Mouse (Mus musculus) limb, embryonic 15.5 days (tissue): ENCODE data around the gene Mapkapk2. TPM values are rescaled to one million over a fixed set of nuclear protein-coding genes. Genes with fewer than 3 reads are reported as not detected.
A peak's percentile ranks its signal among the peaks of the same experiment; 100 is the strongest.

Experiments
- ATAC-seq: fragments of 200-750 bp; cut with Nextera tagmentation; 2 replicates; pipeline ENCODE4 v1.8.0; 2017; ENCODE audit warnings: low read depth, moderate TSS enrichment; ENCODE audit not compliant: insufficient number of reproducible peaks, low FRiP score, low TSS enrichment
- H3K27ac ChIP-seq: fragments of 300-500 bp; sonication (generic); 2 replicates; pipeline ENCODE4 v1.5.1; 2015; ENCODE audit warnings: moderate library complexity, mild to moderate bottlenecking, inconsistent platforms
- H3K27me3 ChIP-seq: fragments of 300-500 bp; sonication (generic); 2 replicates; pipeline ENCODE4 v1.6.1; 2015; ENCODE audit warnings: inconsistent platforms
- H3K36me3 ChIP-seq: fragments of 300-500 bp; sonication (generic); 2 replicates; pipeline ENCODE4 v1.6.1; 2015; ENCODE audit warnings: inconsistent platforms
- H3K4me1 ChIP-seq: fragments of 300-500 bp; sonication (generic); 2 replicates; pipeline ENCODE4 v1.6.1; 2015; ENCODE audit warnings: inconsistent platforms
- H3K4me2 ChIP-seq: fragments of 300-500 bp; sonication (generic); 2 replicates; pipeline ENCODE4 v1.6.1; 2015; ENCODE audit warnings: mild to moderate bottlenecking, inconsistent platforms
- H3K4me3 ChIP-seq: fragments of 300-500 bp; sonication (generic); 2 replicates; pipeline ENCODE4 v1.5.1; 2015; ENCODE audit warnings: mild to moderate bottlenecking, inconsistent platforms
- H3K9ac ChIP-seq: fragments of 300-500 bp; sonication (generic); 2 replicates; pipeline ENCODE4 v1.6.1; 2015; ENCODE audit warnings: inconsistent platforms
- H3K9me3 ChIP-seq: fragments of 300-500 bp; sonication (generic); 2 replicates; pipeline ENCODE4 v1.6.1; 2016; ENCODE audit warnings: inconsistent platforms
- WGBS: fragments of 180-500 bp; shearing (Covaris S2); methylation state at CpG from one replicate; pipeline ENCODE4 v1.1.7; 2015; 5-methylcytosine and 5-hydroxymethylcytosine counted together
- polyA plus RNA-seq: library from polyadenylated mRNA; unstranded; fragments of >200 nt; fragmentation: Nextera tagmentation; extraction: Ambion mirVana; gene quantifications from 2 replicates; pipeline ENCODE4 v1.2.1, GENCODE M21; 2015

Gene Mapkapk2
- polyA plus RNA-seq, 1 experiment from 2014 or later, result 36.1 TPM

DNA sequence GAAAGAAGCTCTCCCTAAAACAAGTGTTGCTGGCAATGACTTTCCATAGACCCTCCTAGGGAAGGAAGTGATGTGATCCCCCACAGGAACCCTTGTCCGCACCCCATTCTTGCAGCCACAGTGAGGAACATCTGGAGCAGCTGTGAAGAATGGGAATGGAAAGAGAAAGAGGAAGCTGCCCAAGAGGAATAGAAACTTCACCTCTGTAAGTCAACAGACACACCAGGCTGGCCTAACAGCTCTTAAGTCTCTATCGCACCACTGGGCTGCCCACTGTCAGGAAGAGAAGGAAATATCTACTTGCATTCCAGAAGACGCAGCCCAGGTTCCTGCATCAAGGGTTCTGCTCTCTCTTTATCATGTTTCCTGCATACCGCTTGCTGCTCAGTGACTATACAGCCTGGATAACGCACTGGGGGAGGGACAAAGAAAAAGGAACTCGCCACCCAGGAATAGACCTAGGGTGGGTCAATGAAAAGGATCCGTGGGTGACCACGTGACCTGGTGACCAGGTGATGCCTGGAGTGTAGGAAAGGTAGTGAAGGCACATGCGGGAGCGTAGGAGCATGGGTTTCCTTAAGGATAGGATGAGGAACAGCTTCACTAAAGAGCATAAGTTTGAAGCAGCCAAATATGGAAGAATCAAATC is 6.3 kb upstream of the Mapkapk2 start:
- WGBS, result 78% methylated on average over 10 of the region's 10 CpGs
- no peak overlapping the region for H3K4me2 ChIP-seq
- H3K9me3 ChIP-seq, result no peaks in the 10 kb centered on the region
- H3K36me3 ChIP-seq, result no peaks in the 10 kb centered on the region
- no peak for ATAC-seq
- H3K27ac ChIP-seq, result no peak overlapping the region
- H3K27me3 ChIP-seq, result no peaks in the 10 kb centered on the region
- H3K9ac ChIP-seq, result no peak overlapping the region
- H3K4me1 ChIP-seq, result peaks cover 10% of the 10 kb centered on the region
- no peak overlapping the region for H3K4me3 ChIP-seq

DNA sequence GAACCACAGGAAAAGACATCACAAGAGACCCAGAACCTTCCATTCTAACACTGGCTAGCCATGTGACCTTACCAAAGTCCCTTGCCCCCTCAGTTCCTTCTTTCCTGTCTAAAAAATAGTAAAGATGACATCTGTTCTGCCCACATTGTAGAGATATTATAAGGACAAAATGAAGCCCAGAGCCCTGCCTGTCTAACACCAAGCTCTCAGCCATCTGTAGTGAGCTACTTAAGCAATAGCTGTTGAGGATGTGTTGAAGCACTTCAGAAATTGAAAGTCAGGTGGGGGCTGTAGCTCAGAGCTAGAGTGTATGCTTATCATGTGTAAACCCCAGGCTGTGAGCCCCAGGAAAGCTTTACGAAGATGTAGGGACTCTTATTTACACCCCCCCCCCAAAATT is 3.2 kb upstream of the Mapkapk2 start:
- WGBS, result 65% methylated on average over 1 of the region's 1 CpGs
- Histone ChIP-seq H3K27me3 (no peaks in the 10 kb centered on the region), H3K9ac (no peak overlapping the region), H3K27ac (no peak overlapping the region), H3K4me3 (no peak overlapping the region), H3K36me3 (no peaks in the 10 kb centered on the region), H3K9me3 (no peaks in the 10 kb centered on the region), H3K4me2 (no peak overlapping the region), H3K4me1 (peaks cover 13% of the 10 kb centered on the region)
- no peak for ATAC-seq

DNA sequence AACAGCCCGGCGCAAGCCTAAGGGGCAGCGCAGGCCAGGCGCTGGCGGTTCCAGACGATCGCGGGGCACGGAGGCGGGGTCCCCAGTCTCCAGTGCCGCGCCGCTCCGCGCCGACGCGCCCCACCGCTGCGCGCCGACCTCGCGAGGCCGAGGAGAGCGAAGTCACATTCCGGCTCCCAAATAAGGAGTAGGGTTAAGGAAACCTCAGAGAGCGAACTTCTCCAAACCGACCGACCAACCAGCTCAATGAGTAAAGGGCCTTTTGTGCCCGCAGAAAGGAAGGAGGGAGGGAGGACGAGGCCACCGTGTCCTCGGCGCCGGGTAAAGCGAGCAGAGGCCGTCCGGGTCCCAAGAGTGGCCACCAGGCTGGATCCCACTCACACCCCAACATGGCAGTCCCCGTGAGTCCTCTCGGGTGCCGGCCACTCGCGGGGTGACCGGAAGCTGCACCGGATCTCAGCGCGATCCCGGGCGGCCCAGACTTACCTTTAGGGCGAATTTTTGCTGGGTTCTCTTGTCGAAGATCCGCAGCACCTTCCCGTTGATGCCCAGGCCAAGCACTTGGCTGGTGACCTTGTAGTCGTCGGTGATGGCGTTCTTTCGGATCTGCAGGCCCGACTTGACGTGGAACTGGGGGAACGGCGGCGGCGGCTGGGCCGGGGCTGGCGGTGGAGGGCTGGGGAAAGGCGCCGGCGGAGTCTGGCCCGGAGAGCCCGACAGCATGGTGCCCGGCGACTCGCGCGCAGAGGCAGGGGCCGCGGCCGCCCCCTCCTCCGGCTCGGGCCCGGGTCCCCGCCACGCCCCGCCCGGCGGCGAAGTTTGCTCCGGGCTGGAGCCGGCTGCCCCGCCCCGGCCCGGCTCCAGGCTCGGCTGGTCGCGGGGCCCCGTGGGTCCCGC is 575 bp downstream of the Mapkapk2 start:
- H3K9me3 ChIP-seq, result no peaks in the 10 kb centered on the region
- peak overlapping the region; percentile 92 for H3K27ac ChIP-seq
- ATAC-seq, result peak; percentile 60
- H3K36me3 ChIP-seq, result no peaks in the 10 kb centered on the region
- H3K4me3 ChIP-seq, result peak overlapping the region; percentile 93
- WGBS, result under 1% methylated on average over 94 of the region's 98 CpGs
- no peaks in the 10 kb centered on the region for H3K27me3 ChIP-seq
- H3K4me2 ChIP-seq, result peak overlapping the region; percentile 69
- H3K4me1 ChIP-seq, result peaks cover 37% of the 10 kb centered on the region
- peak overlapping the region; percentile 91 for H3K9ac ChIP-seq

DNA sequence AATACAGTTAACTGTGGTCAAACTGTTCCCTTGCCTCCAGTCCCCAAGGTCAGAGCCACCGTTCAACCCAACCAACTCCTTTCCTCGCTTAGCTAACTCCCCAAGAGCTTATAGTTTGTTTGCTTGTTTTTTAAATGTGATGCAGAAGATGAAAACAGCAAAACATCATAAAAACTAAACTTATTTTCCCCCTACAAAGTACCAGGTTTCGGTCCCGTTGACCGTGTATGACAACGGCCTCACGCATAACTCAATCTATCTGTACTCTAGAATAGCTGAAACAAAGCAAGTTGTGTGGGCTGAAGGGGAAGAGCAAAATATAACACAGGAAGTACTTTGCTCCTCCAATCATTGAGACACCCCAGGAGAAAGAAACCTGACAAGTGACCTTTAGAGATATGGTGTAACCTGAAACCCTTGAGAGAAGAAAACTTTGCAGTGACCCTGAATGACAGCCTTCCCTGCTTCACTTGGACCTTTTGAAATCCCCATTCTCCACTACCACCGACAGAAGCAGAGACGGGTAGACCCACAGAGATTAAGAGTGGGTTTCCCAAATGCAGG is 1.4 kb downstream of the Mapkapk2 start:
- 22% methylated on average over 9 of the region's 9 CpGs for WGBS
- Histone ChIP-seq H3K4me3 (peak overlapping the region; percentile 93), H3K9me3 (no peaks in the 10 kb centered on the region), H3K9ac (peak overlapping the region; percentile 91), H3K4me1 (peaks cover 44% of the 10 kb centered on the region), H3K27ac (peak overlapping the region; percentile 92), H3K27me3 (no peaks in the 10 kb centered on the region), H3K4me2 (peak overlapping the region; percentile 69), H3K36me3 (no peaks in the 10 kb centered on the region)
- ATAC-seq, result no peak

GRCm38 (mm10) chr1:131095574-131095973 is 2.1 kb downstream of the Mapkapk2 start:
- Histone ChIP-seq H3K27ac (no peak overlapping the region), H3K36me3 (no peaks in the 10 kb centered on the region), H3K9me3 (no peaks in the 10 kb centered on the region), H3K4me1 (peaks cover 50% of the 10 kb centered on the region), H3K27me3 (no peaks in the 10 kb centered on the region), H3K4me2 (peak overlapping the region; percentile 69), H3K9ac (no peak overlapping the region), H3K4me3 (peak overlapping the region; percentile 93)
- no peak for ATAC-seq
- WGBS, result 38% methylated on average over 8 of the region's 8 CpGs

DNA sequence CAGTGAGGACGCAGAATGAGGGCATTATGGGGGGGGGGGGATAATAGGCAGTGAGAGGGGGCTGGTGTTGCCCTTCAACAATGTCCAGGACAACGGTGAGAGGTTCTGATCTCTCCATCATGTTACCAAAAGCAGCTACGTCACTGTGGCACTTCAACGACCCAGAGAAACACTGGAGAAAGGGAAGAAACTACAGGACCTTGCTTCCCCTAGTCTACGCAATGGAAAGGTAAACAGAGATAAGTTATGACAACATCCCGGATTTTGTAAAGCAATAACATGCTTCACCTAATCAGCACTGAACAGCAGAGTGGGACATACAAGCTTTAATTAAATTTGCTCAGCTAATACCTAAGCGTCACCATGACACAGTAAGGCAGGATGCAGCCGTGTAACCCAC is 3.7 kb downstream of the Mapkapk2 start:
- Histone ChIP-seq H3K27ac (no peak overlapping the region), H3K9ac (no peak overlapping the region), H3K36me3 (no peaks in the 10 kb centered on the region), H3K4me3 (no peak overlapping the region), H3K27me3 (no peaks in the 10 kb centered on the region), H3K4me2 (no peak overlapping the region), H3K9me3 (no peaks in the 10 kb centered on the region), H3K4me1 (peaks cover 67% of the 10 kb centered on the region)
- WGBS, result 90% methylated on average over 8 of the region's 8 CpGs
- no peak for ATAC-seq

DNA sequence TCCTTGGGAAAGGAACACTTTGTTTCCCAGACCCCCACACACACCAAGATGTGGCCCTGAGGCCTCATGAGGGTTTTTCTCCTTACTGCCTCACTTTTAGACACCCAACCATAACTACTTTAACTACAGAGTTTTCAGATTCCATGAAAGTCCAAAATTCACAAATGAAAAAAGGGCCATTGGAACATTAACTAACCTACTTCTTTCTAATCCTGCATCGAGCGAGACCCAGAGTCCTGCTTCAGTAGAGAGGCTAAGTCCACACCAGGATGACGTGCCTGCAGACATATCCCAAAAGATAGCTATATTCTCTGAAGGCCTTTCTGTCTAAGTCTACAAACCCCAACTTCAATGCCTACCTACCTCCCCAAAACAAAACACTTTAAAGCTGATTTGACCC is 4.8 kb downstream of the Mapkapk2 start:
- WGBS, result 94% methylated on average over 3 of the region's 3 CpGs
- H3K4me1 ChIP-seq, result peaks cover 69% of the 10 kb centered on the region

GRCm38 (mm10) chr1:131092173-131092572 is 5.5 kb downstream of the Mapkapk2 start:
- Histone ChIP-seq H3K4me2 (no peak overlapping the region), H3K9me3 (no peaks in the 10 kb centered on the region), H3K9ac (no peak overlapping the region), H3K4me3 (no peak overlapping the region), H3K27ac (no peak overlapping the region), H3K36me3 (no peaks in the 10 kb centered on the region), H3K4me1 (peaks cover 72% of the 10 kb centered on the region), H3K27me3 (no peaks in the 10 kb centered on the region)
- no peak for ATAC-seq
- 87% methylated on average over 3 of the region's 3 CpGs for WGBS

More for the DNA sequence above, 4.8 kb downstream of the Mapkapk2 start:
- no peak overlapping the region for H3K9ac ChIP-seq
- H3K4me3 ChIP-seq, result no peak overlapping the region
- no peak overlapping the region for H3K27ac ChIP-seq
- H3K27me3 ChIP-seq, result no peaks in the 10 kb centered on the region
- no peak overlapping the region for H3K4me2 ChIP-seq
- ATAC-seq, result no peak
- H3K36me3 ChIP-seq, result no peaks in the 10 kb centered on the region
- no peaks in the 10 kb centered on the region for H3K9me3 ChIP-seq

GRCm38 (mm10) chr1:131091481-131091880 is 6.1 kb downstream of the Mapkapk2 start:
- 74% methylated on average over 3 of the region's 3 CpGs for WGBS

DNA sequence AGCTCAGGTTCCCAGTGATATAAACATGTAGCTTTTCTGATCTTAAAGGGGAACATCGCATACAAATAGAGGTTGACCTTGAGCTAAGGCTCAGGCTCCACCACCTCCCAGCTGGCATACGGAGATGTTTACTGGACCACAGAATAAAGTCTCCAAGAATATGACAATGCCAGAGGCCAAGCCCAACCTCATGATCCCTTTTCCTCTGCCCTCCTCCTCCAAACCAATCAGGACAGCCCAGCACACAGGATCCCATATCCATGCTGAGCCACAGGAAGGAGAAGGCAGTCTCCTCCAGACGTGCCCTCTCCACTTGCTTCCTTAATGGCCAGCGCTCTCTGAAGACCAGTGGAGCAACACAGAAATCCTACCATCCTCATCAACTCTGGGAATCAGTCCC is 6.7 kb downstream of the Mapkapk2 start:
- no peak for ATAC-seq
- WGBS, result 70% methylated on average over 4 of the region's 4 CpGs
- no peak overlapping the region for H3K4me3 ChIP-seq
- H3K9me3 ChIP-seq, result no peaks in the 10 kb centered on the region
- H3K36me3 ChIP-seq, result no peaks in the 10 kb centered on the region
- H3K4me2 ChIP-seq, result no peak overlapping the region
- no peaks in the 10 kb centered on the region for H3K27me3 ChIP-seq
- H3K9ac ChIP-seq, result no peak overlapping the region
- no peak overlapping the region for H3K27ac ChIP-seq
- peaks cover 78% of the 10 kb centered on the region for H3K4me1 ChIP-seq

More at GRCm38 (mm10) chr1:131091481-131091880, 6.1 kb downstream of the Mapkapk2 start:
- no peak for ATAC-seq
- H3K4me3 ChIP-seq, result no peak overlapping the region
- no peaks in the 10 kb centered on the region for H3K9me3 ChIP-seq
- no peak overlapping the region for H3K4me2 ChIP-seq
- H3K4me1 ChIP-seq, result peaks cover 78% of the 10 kb centered on the region
- no peak overlapping the region for H3K9ac ChIP-seq
- no peak overlapping the region for H3K27ac ChIP-seq
- H3K27me3 ChIP-seq, result no peaks in the 10 kb centered on the region
- no peaks in the 10 kb centered on the region for H3K36me3 ChIP-seq

DNA sequence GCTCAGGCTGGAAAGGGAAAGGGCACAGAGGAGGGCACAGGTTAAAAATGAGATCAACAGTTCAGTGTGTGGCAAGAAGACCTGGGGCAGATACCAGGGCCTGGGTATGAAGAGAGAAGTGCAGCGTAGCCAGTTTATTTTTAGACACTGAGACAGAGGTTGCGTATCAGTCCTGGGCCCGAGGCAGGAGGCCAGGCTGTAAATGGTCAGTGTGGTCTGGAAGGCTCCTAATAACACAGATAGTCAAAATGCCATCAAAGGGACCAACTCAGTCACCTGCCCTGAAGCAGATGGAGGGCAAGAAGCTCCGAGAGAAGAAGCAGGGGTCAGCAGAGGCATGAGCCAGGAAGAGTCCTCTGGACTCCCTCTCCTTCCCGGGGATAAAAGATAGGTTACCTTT is 7.4 kb downstream of the Mapkapk2 start:
- Histone ChIP-seq H3K9me3 (no peaks in the 10 kb centered on the region), H3K27ac (no peak overlapping the region), H3K27me3 (no peaks in the 10 kb centered on the region), H3K4me1 (peaks cover 76% of the 10 kb centered on the region), H3K9ac (no peak overlapping the region), H3K4me3 (no peak overlapping the region), H3K36me3 (no peaks in the 10 kb centered on the region), H3K4me2 (no peak overlapping the region)
- ATAC-seq, result no peak
- 57% methylated on average over 5 of the region's 5 CpGs for WGBS

- Histone ChIP-seq H3K9ac (no peak overlapping the region), H3K4me2 (no peak overlapping the region), H3K36me3 (no peaks in the 10 kb centered on the region), H3K4me3 (no peak overlapping the region), H3K27ac (no peak overlapping the region), H3K4me1 (peaks cover 73% of the 10 kb centered on the region), H3K9me3 (no peaks in the 10 kb centered on the region), H3K27me3 (no peaks in the 10 kb centered on the region)
- ATAC-seq, result no peak
- 75% methylated on average over 2 of the region's 2 CpGs for WGBS
Observed at GRCm38 (mm10) chr1:131089525-131090127, 8.0 kb downstream of the Mapkapk2 start.
